Mouse (Mus musculus) embryonic facial prominence, embryonic 15.5 days (tissue): Measurements from ENCODE around the gene Jazf1. TPM values are rescaled to one million over a fixed set of nuclear protein-coding genes. Genes with fewer than 3 reads are reported as not detected.

ENCODE experiments used
- ATAC-seq: fragments of 200-750 bp; cut with Nextera tagmentation; 2 replicates; pipeline ENCODE4 v1.8.0; 2017; ENCODE audit warnings: low read depth, moderate TSS enrichment; ENCODE audit not compliant: insufficient number of reproducible peaks, low FRiP score, low TSS enrichment
- H3K27ac ChIP-seq: fragments of 300-500 bp; sonication (generic); replicated peaks from 2 replicates; pipeline ENCODE4 v1.5.1; 2015; ENCODE audit warnings: mild to moderate bottlenecking, inconsistent platforms
- H3K27me3 ChIP-seq: fragments of 300-500 bp; sonication (generic); 2 replicates; pipeline ENCODE4 v1.6.1; 2015; ENCODE audit warnings: inconsistent platforms
- H3K36me3 ChIP-seq: fragments of 300-500 bp; sonication (generic); 2 replicates; pipeline ENCODE4 v1.6.1; 2015; ENCODE audit warnings: mild to moderate bottlenecking, inconsistent platforms
- H3K4me1 ChIP-seq: fragments of 300-500 bp; sonication (generic); 2 replicates; pipeline ENCODE4 v1.6.1; 2015; ENCODE audit warnings: inconsistent platforms
- H3K4me2 ChIP-seq: fragments of 300-500 bp; sonication (generic); replicated peaks from 2 replicates; pipeline ENCODE4 v1.6.1; 2015; ENCODE audit warnings: mild to moderate bottlenecking, inconsistent platforms
- H3K4me3 ChIP-seq: fragments of 300-500 bp; sonication (generic); replicated peaks from 2 replicates; pipeline ENCODE4 v1.5.1; 2015; ENCODE audit warnings: mild to moderate bottlenecking, inconsistent platforms
- H3K9ac ChIP-seq: fragments of 300-500 bp; sonication (generic); 2 replicates; pipeline ENCODE4 v1.6.1; 2015; ENCODE audit warnings: inconsistent platforms
- H3K9me3 ChIP-seq: fragments of 300-500 bp; sonication (generic); replicated peaks from 2 replicates; pipeline ENCODE4 v1.6.1; 2016; ENCODE audit warnings: inconsistent platforms
- WGBS: fragments of 180-500 bp; shearing (Covaris S2); methylation state at CpG from one replicate; pipeline ENCODE4 v1.1.7; 2015; 5-methylcytosine and 5-hydroxymethylcytosine counted together
- polyA plus RNA-seq: library from polyadenylated mRNA; unstranded; fragments of >200 nt; fragmentation: Nextera tagmentation; extraction: Ambion mirVana; gene quantifications from 2 replicates; pipeline ENCODE4 v1.2.1, GENCODE M21; 2015

Jazf1 gene
- polyA plus RNA-seq, 1 experiment from 2014 or later: 14.9 TPM

DNA sequence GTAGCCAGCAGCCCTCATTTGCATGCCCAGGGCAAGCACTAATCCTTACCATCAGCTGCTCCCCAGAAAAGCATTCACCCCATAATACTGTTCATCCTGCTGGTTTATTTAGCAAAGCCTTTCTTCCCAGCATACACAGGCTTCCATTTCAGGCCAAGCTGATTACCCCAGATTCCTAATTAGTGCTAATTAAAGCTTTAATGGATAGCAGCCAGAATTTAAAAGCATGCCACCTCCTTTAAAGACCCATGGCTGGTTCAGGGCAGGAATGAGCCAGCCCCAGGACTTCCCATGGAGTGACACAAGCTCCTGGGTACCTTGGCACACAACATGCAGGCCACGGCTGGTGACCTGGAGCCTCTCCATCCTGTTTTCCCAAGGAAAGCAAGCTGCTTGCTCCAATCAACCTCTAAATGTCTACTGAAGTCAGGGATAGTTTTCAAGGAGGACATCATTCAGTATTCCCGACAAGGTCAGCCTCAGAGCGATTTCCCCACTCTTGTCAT lies 243.4 kb downstream of the Jazf1 start:
- Histone ChIP-seq H3K27ac (no peak overlapping the region), H3K27me3 (no peaks in the 10 kb centered on the region), H3K9ac (no peak overlapping the region), H3K4me1 (peaks cover 9% of the 10 kb centered on the region; the same call in 1 of the 2 replicates), H3K4me2 (no peak overlapping the region), H3K36me3 (no peaks in the 10 kb centered on the region), H3K9me3 (no peaks in the 10 kb centered on the region), H3K4me3 (no peak overlapping the region)
- WGBS: 77% methylated on average over 3 of the region's 3 CpGs
- ATAC-seq: no peak

- Histone ChIP-seq H3K9ac (no peak overlapping the region), H3K9me3 (no peaks in the 10 kb centered on the region), H3K4me3 (no peak overlapping the region), H3K4me2 (no peak overlapping the region), H3K27me3 (no peaks in the 10 kb centered on the region), H3K27ac (no peak overlapping the region), H3K36me3 (no peaks in the 10 kb centered on the region), H3K4me1 (peaks cover 9% of the 10 kb centered on the region)
- no peak for ATAC-seq
- 49% methylated on average over 7 of the region's 7 CpGs for WGBS
Observed at GRCm38 (mm10) chr6:52823064-52823463, 245.4 kb downstream of the Jazf1 start.

DNA sequence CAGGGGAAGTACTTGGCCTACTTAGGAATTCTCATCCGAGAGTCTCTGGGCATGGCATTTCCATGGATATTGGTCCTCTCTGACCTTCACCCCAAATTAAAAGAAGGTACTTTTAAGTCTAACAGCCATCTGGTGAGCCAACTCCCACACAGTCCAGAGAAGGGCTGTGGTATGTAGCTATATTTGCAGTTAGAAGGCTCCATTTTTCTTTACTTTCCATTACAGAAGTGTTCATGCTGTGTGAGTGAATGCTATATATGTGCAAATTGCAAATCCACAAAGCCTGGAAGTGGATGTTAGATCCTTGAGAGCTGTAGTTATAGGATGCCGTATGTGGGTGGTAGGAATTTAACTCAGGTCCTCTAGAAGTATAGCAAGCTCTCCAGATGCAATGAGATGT lies 245.8 kb downstream of the Jazf1 start:
- Histone ChIP-seq H3K4me1 (peaks cover 9% of the 10 kb centered on the region), H3K27ac (no peak overlapping the region), H3K9me3 (no peaks in the 10 kb centered on the region), H3K27me3 (no peaks in the 10 kb centered on the region), H3K9ac (no peak overlapping the region), H3K36me3 (no peaks in the 10 kb centered on the region), H3K4me2 (no peak overlapping the region), H3K4me3 (no peak overlapping the region)
- ATAC-seq: no peak
- WGBS: 82% methylated on average over 2 of the region's 2 CpGs

GRCm38 (mm10) chr6:52819353-52819752 lies 249.1 kb downstream of the Jazf1 start:
- Histone ChIP-seq H3K9me3 (no peaks in the 10 kb centered on the region), H3K27ac (no peak overlapping the region), H3K9ac (no peak overlapping the region), H3K36me3 (no peaks in the 10 kb centered on the region), H3K4me3 (no peak overlapping the region), H3K4me2 (no peak overlapping the region), H3K4me1 (peaks cover 13% of the 10 kb centered on the region), H3K27me3 (no peaks in the 10 kb centered on the region)
- no peak for ATAC-seq
- 78% methylated on average over 8 of the region's 8 CpGs for WGBS

DNA sequence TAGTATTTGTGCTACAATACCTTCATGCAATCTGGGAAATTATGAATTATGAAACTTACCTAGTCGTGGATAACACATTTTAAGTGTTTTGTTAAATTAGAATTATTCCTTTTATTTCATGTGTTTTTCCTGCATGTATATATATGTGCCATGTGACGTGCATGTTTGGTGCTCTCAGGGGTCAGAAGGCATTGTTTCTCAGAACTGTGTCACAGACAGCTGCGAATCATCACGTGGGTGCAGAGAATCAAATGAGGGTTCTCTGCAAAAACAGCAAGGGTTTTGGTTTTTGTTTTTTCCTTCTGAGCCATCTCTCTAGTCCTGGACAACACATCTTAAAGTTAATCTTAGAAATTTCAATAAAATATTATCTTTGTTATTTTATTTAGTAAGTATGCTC lies 250.4 kb downstream of the Jazf1 start:
- no peak for ATAC-seq
- H3K9me3 ChIP-seq: no peaks in the 10 kb centered on the region
- no peaks in the 10 kb centered on the region for H3K36me3 ChIP-seq
- no peaks in the 10 kb centered on the region for H3K27me3 ChIP-seq
- H3K27ac ChIP-seq: no peak overlapping the region
- no peak overlapping the region for H3K4me2 ChIP-seq
- H3K4me3 ChIP-seq: no peak overlapping the region
- H3K4me1 ChIP-seq: peaks cover 13% of the 10 kb centered on the region
- WGBS: 90% methylated on average over 4 of the region's 4 CpGs
- H3K9ac ChIP-seq: no peak overlapping the region

- Histone ChIP-seq H3K4me2 (no peak overlapping the region), H3K4me1 (peaks cover 9% of the 10 kb centered on the region), H3K36me3 (no peaks in the 10 kb centered on the region), H3K27me3 (no peaks in the 10 kb centered on the region), H3K4me3 (no peak overlapping the region), H3K9me3 (no peaks in the 10 kb centered on the region), H3K27ac (no peak overlapping the region), H3K9ac (no peak overlapping the region)
- WGBS: 78% methylated on average over 10 of the region's 10 CpGs
- no peak for ATAC-seq
Observed at GRCm38 (mm10) chr6:52817203-52817874, 251.1 kb downstream of the Jazf1 start.

GRCm38 (mm10) chr6:52805237-52805856 lies 263.1 kb downstream of the Jazf1 start:
- no peaks in the 10 kb centered on the region for H3K9me3 ChIP-seq
- H3K4me1 ChIP-seq: peaks cover 21% of the 10 kb centered on the region
- H3K27me3 ChIP-seq: no peaks in the 10 kb centered on the region
- H3K36me3 ChIP-seq: no peaks in the 10 kb centered on the region
- H3K9ac ChIP-seq: no peak overlapping the region
- WGBS: 83% methylated on average over 3 of the region's 3 CpGs
- no peak overlapping the region for H3K27ac ChIP-seq
- no peak overlapping the region for H3K4me3 ChIP-seq
- ATAC-seq: peak; percentile 57
- H3K4me2 ChIP-seq: no peak overlapping the region

- H3K27ac ChIP-seq: peak overlapping the region; percentile 69
Observed at GRCm38 (mm10) chr6:52802181-52802580, 266.2 kb downstream of the Jazf1 start.

GRCm38 (mm10) chr6:52797252-52797800 lies 271.1 kb downstream of the Jazf1 start:
- H3K9me3 ChIP-seq: no peaks in the 10 kb centered on the region
- no peaks in the 10 kb centered on the region for H3K36me3 ChIP-seq
- no peak for ATAC-seq
- H3K4me3 ChIP-seq: no peak overlapping the region
- 53% methylated on average over 6 of the region's 6 CpGs for WGBS
- H3K4me2 ChIP-seq: no peak overlapping the region
- H3K27ac ChIP-seq: 0 out of 2 replicates have a peak overlapping the region, but pooled peaks have one; percentile 87
- H3K4me1 ChIP-seq: peaks cover 56% of the 10 kb centered on the region
- H3K9ac ChIP-seq: no peak overlapping the region
- H3K27me3 ChIP-seq: no peaks in the 10 kb centered on the region

More at GRCm38 (mm10) chr6:52802181-52802580, 266.2 kb downstream of the Jazf1 start:
- no peak for ATAC-seq
- Histone ChIP-seq H3K4me1 (peaks cover 26% of the 10 kb centered on the region), H3K9me3 (no peaks in the 10 kb centered on the region), H3K4me2 (no peak overlapping the region), H3K27me3 (no peaks in the 10 kb centered on the region), H3K36me3 (no peaks in the 10 kb centered on the region), H3K9ac (no peak overlapping the region), H3K4me3 (no peak overlapping the region)
- WGBS: 20% methylated on average over 9 of the region's 9 CpGs

DNA sequence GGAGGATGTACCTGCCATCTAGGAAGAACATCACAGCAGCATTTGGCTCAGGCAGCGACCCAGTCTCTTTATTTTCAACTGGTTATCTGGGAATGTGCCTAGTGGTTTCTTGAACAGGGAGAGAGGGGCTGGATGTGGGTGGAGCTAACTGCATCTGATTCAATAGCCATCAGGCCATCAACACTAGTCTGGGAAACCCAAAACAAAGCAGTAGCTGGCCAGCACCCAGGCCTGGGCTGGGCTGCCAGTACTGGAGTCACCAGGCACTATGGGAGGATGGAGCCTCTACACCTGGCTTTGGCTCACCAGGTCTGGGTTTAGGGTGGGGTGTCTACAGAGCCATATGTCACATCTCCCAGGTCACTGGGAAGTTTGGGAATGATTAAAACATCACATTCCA lies 271.7 kb downstream of the Jazf1 start:
- Histone ChIP-seq H3K4me1 (peaks cover 49% of the 10 kb centered on the region), H3K27ac (peak overlapping the region; percentile 87), H3K9ac (no peak overlapping the region), H3K36me3 (no peaks in the 10 kb centered on the region), H3K9me3 (no peaks in the 10 kb centered on the region), H3K4me3 (no peak overlapping the region), H3K4me2 (no peak overlapping the region), H3K27me3 (no peaks in the 10 kb centered on the region)
- 61% methylated on average over 1 of the region's 1 CpGs for WGBS
- no peak for ATAC-seq

- peak overlapping the region; percentile 87 for H3K27ac ChIP-seq
Observed at GRCm38 (mm10) chr6:52796035-52796598, 272.3 kb downstream of the Jazf1 start.

More at GRCm38 (mm10) chr6:52796035-52796598, 272.3 kb downstream of the Jazf1 start:
- Histone ChIP-seq H3K27me3 (no peaks in the 10 kb centered on the region), H3K4me3 (no peak overlapping the region), H3K9ac (no peak overlapping the region), H3K4me2 (no peak overlapping the region), H3K36me3 (no peaks in the 10 kb centered on the region), H3K9me3 (no peaks in the 10 kb centered on the region), H3K4me1 (peaks cover 44% of the 10 kb centered on the region)
- 53% methylated on average over 9 of the region's 9 CpGs for WGBS
- no peak for ATAC-seq
